Mouse (Mus musculus) right cerebral cortex, adult 2 months (tissue): ENCODE data around the gene Lin7a.

ENCODE experiments used
- DNase-seq, 2 experiments: peaks; one replicate each; pipeline ENCODE4 v3.0.0; 2021 to 2022; ENCODE audit warnings: low spot score in 2 of 2

Lin7a gene

GRCm38 (mm10) chr10:107449496-107450330 lies 178.2 kb downstream of the Lin7a start:
- DNase-seq = no peak

- no peak for DNase-seq
These were observed 196.3 kb downstream of the Lin7a start for GRCm38 (mm10) chr10:107467819-107468218.
